Mouse (Mus musculus) intestine, embryonic 14.5 days (tissue): ENCODE measurements around the gene Pknox2. TPM values are rescaled to one million over a fixed set of nuclear protein-coding genes. Genes with fewer than 3 reads are reported as not detected.

Experiments used
- ATAC-seq: fragments of 200-750 bp; cut with Nextera tagmentation; replicated peaks from 2 replicates; pipeline ENCODE4 v1.8.0; 2017; ENCODE audit warnings: low read depth, moderate number of reproducible peaks, moderate TSS enrichment, moderate library complexity; ENCODE audit not compliant: low FRiP score, low TSS enrichment
- DNase-seq: peaks from one replicate; pipeline ENCODE4 v3.0.0-alpha.2; 2018; ENCODE audit warnings: low spot score
- H3K27ac ChIP-seq: fragments of 300-500 bp; sonication (generic); 2 replicates; pipeline ENCODE4 v1.5.1; 2014; ENCODE audit warnings: low read depth, mild to moderate bottlenecking, control low read depth
- H3K27me3 ChIP-seq: fragments of 300-500 bp; sonication (generic); replicated peaks from 2 replicates; pipeline ENCODE4 v1.6.1; 2014; ENCODE audit warnings: low read length, control low read depth; ENCODE audit not compliant: control insufficient read depth, insufficient read depth
- H3K36me3 ChIP-seq: fragments of 300-500 bp; sonication (generic); 2 replicates; pipeline ENCODE4 v1.6.1; 2014; ENCODE audit warnings: low read length, control low read depth; ENCODE audit not compliant: control insufficient read depth, insufficient read depth
- H3K4me1 ChIP-seq: fragments of 300-500 bp; sonication (generic); replicated peaks from 2 replicates; pipeline ENCODE4 v1.6.1; 2014; ENCODE audit warnings: low read length, control low read depth, mixed read lengths; ENCODE audit not compliant: control insufficient read depth, insufficient read depth
- H3K4me2 ChIP-seq: fragments of 300-500 bp; sonication (generic); 2 replicates; pipeline ENCODE4 v1.6.1; 2014; ENCODE audit warnings: low read length
- H3K4me3 ChIP-seq: fragments of 300-500 bp; sonication (generic); 2 replicates; pipeline ENCODE4 v1.5.1; 2014; ENCODE audit warnings: low read depth, low read length, control low read depth, mixed read lengths
- H3K9ac ChIP-seq: fragments of 300-500 bp; sonication (generic); 2 replicates; pipeline ENCODE4 v1.6.1; 2014; ENCODE audit warnings: mild to moderate bottlenecking, low read length
- H3K9me3 ChIP-seq: fragments of 300-500 bp; sonication (generic); 2 replicates; pipeline ENCODE4 v1.6.1; 2016; ENCODE audit warnings: low read length, control low read depth; ENCODE audit not compliant: control insufficient read depth
- WGBS: fragments of 180-500 bp; shearing (Covaris S2); extraction: QIAGEN DNeasy Blood & Tissue Kit; methylation state at CpG from one replicate; pipeline ENCODE4 v1.1.7; 2014; 5-methylcytosine and 5-hydroxymethylcytosine counted together
- polyA plus RNA-seq: library from polyadenylated mRNA; unstranded; fragments of >200 nt; fragmentation: Nextera tagmentation; extraction: Ambion mirVana; gene quantifications from 2 replicates; pipeline ENCODE4 v1.2.1, GENCODE M21; 2014

Gene Pknox2
- polyA plus RNA-seq, 1 experiment from 2014 or later: 8.8 TPM

GRCm38 (mm10) chr9:36961153-36961552 lies 186.1 kb downstream of the Pknox2 start:
- Histone ChIP-seq H3K4me3 (no peak overlapping the region), H3K4me1 (no peaks in the 10 kb centered on the region), H3K36me3 (no peaks in the 10 kb centered on the region), H3K9me3 (no peaks in the 10 kb centered on the region), H3K4me2 (no peak overlapping the region), H3K27me3 (no peaks in the 10 kb centered on the region), H3K27ac (no peak overlapping the region), H3K9ac (no peak overlapping the region)
- WGBS: 87% methylated on average over 5 of the region's 5 CpGs
- no peak for DNase-seq
- ATAC-seq: no peak

DNA sequence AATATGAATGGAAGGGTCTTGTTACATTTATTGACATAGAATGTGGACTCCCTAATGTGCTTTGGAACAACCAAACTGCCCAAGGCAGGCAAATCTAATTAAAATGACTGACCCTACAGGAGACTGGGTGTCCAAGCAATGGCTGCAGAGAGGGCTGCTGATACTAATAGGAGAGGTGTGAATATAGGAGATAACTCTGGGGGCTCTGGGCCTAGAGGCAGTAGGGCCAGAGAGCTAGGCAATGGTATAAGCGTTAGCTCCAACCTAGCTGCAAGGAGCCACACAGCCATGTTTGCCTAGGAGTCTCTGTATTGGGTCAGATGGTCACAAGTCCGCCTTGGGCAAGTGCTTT lies 196.1 kb downstream of the Pknox2 start:
- 83% methylated on average over 2 of the region's 2 CpGs for WGBS
- H3K36me3 ChIP-seq: no peaks in the 10 kb centered on the region
- no peaks in the 10 kb centered on the region for H3K9me3 ChIP-seq
- H3K4me3 ChIP-seq: no peak overlapping the region
- no peak overlapping the region for H3K4me2 ChIP-seq
- no peaks in the 10 kb centered on the region for H3K4me1 ChIP-seq
- no peaks in the 10 kb centered on the region for H3K27me3 ChIP-seq
- H3K9ac ChIP-seq: no peak overlapping the region
- no peak overlapping the region for H3K27ac ChIP-seq
- no peak for DNase-seq
- no peak for ATAC-seq

DNA sequence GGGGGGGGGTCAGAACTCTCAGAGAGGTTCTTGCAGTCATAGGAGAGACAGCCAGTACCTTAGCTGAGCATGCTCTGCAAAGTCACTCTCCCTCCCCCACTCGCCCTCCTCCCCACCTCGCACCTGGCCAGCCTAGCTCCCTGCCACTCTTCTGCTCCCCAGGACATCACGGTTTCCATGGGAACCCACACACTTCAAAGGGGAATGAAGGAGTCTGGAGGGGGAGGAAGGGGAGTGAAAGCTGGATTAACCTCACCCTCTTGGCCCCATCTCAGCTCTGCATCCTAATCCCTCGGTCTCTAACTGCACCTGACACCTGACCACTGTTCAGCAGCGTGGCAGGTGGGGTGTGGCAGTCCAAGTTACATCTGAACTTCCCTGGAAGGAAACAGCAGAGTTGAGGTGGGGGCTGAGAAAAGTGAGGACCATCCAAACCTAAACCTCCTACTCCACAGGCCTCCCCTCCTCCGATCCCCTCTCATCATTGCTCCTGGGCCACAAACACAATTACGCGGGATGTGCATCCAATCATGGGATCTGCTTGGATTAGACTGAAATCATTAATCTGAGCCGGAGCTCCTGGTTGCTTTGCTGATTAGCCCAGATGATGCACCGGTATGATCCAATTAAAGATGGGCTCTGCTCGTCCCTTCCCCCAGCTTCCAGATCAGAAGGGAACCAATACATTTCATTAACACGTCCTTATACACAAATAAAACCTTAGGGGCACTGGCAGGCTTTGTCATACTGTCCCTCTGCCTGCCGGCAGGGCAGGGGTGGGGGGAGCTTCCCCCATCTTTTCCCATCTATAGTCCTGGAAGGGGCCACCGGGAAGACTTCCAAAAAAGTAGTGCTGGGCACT lies 196.7 kb downstream of the Pknox2 start:
- no peaks in the 10 kb centered on the region for H3K36me3 ChIP-seq
- H3K27ac ChIP-seq: no peak overlapping the region
- no peaks in the 10 kb centered on the region for H3K4me1 ChIP-seq
- H3K4me3 ChIP-seq: no peak overlapping the region
- no peak overlapping the region for H3K4me2 ChIP-seq
- DNase-seq: no peak
- H3K9me3 ChIP-seq: no peaks in the 10 kb centered on the region
- H3K9ac ChIP-seq: no peak overlapping the region
- no peaks in the 10 kb centered on the region for H3K27me3 ChIP-seq
- WGBS: 39% methylated on average over 14 of the region's 14 CpGs
- no peak for ATAC-seq

GRCm38 (mm10) chr9:36948181-36948580 lies 199.0 kb downstream of the Pknox2 start:
- DNase-seq: no peak
- Histone ChIP-seq H3K4me3 (no peak overlapping the region), H3K4me1 (no peaks in the 10 kb centered on the region), H3K4me2 (no peak overlapping the region), H3K9ac (no peak overlapping the region), H3K36me3 (no peaks in the 10 kb centered on the region), H3K27me3 (no peaks in the 10 kb centered on the region), H3K9me3 (no peaks in the 10 kb centered on the region), H3K27ac (no peak overlapping the region)
- WGBS: 90% methylated on average over 5 of the region's 5 CpGs
- ATAC-seq: no peak

GRCm38 (mm10) chr9:36947056-36947694 lies 200.0 kb downstream of the Pknox2 start:
- no peaks in the 10 kb centered on the region for H3K9me3 ChIP-seq
- H3K27ac ChIP-seq: no peak overlapping the region
- DNase-seq: no peak
- H3K36me3 ChIP-seq: no peaks in the 10 kb centered on the region
- H3K27me3 ChIP-seq: no peaks in the 10 kb centered on the region
- H3K4me1 ChIP-seq: no peaks in the 10 kb centered on the region
- 84% methylated on average over 5 of the region's 5 CpGs for WGBS
- no peak overlapping the region for H3K4me2 ChIP-seq
- H3K9ac ChIP-seq: no peak overlapping the region
- no peak overlapping the region for H3K4me3 ChIP-seq
- ATAC-seq: no peak

GRCm38 (mm10) chr9:36944843-36945242 lies 202.4 kb downstream of the Pknox2 start:
- 72% methylated on average over 7 of the region's 7 CpGs for WGBS
- no peak for DNase-seq
- no peaks in the 10 kb centered on the region for H3K27me3 ChIP-seq

DNA sequence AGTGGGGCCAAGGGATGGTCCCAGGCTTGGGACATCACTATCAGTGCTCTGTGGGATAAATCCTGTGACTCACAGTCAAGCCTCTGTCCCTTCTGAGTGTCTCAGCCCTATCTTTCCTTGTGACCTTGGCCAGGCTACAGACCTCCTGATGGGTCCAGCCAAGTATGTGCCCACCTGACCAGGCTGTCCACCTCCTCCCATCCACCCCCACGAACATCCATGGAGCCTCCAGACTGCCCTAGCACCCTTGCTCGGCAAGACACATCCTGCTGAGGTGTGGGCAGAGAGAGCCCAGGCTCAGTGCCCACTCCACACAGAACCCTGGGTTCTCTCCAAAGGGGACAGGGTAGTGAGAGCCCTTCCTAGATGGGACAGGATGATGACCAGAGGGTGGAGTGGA lies 204.6 kb downstream of the Pknox2 start:
- Histone ChIP-seq H3K4me1 (0 out of 2 replicates have a peak, but pooled peaks cover 2% of the 10 kb centered on the region), H3K9ac (no peak overlapping the region), H3K27ac (no peak overlapping the region), H3K4me2 (no peak overlapping the region), H3K9me3 (no peaks in the 10 kb centered on the region), H3K4me3 (no peak overlapping the region), H3K27me3 (no peaks in the 10 kb centered on the region), H3K36me3 (no peaks in the 10 kb centered on the region)
- no peak for ATAC-seq
- no peak for DNase-seq
- WGBS: 93% methylated on average over 2 of the region's 2 CpGs

More at GRCm38 (mm10) chr9:36944843-36945242, 202.4 kb downstream of the Pknox2 start:
- no peak overlapping the region for H3K27ac ChIP-seq
- ATAC-seq: no peak
- no peaks in the 10 kb centered on the region for H3K36me3 ChIP-seq
- H3K4me2 ChIP-seq: no peak overlapping the region
- no peak overlapping the region for H3K9ac ChIP-seq
- no peaks in the 10 kb centered on the region for H3K9me3 ChIP-seq
- H3K4me3 ChIP-seq: no peak overlapping the region
- no peaks in the 10 kb centered on the region for H3K4me1 ChIP-seq

DNA sequence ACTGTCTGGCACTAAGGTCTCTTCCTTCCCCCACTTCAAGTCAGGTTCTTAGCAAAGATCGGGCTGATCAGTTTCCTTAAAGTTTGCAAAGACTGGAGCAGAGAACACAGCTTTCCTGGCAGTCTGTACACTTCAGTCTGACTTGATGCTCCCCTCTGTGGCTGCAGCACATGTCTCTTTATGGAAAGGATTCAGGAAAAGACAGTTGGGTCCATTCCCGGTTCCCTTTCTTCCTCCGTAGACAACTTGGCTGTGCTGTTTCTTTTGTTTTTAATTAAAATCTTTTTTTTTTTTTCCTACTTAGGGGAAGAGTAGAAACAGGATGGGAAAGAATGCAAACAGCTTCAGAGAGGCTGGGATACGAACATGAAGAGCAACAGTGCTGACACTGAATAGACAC lies 205.1 kb downstream of the Pknox2 start:
- no peaks in the 10 kb centered on the region for H3K27me3 ChIP-seq
- 82% methylated on average over 4 of the region's 4 CpGs for WGBS
- DNase-seq: no peak
- H3K27ac ChIP-seq: no peak overlapping the region
- H3K9me3 ChIP-seq: no peaks in the 10 kb centered on the region
- no peak overlapping the region for H3K4me2 ChIP-seq
- 0 out of 2 replicates have a peak, but pooled peaks cover 2% of the 10 kb centered on the region for H3K4me1 ChIP-seq
- H3K36me3 ChIP-seq: no peaks in the 10 kb centered on the region
- H3K4me3 ChIP-seq: no peak overlapping the region
- ATAC-seq: no peak
- no peak overlapping the region for H3K9ac ChIP-seq
